Mouse (Mus musculus) retina, postnatal 1 day (tissue): ENCODE measurements around the gene Ankrd11.
A peak's percentile ranks its signal among the peaks of the same experiment; 100 is the strongest.

ENCODE experiments used
- DNase-seq: peaks from one replicate; pipeline ENCODE4 v3.0.0-alpha.2; 2012

The Ankrd11 gene

DNA sequence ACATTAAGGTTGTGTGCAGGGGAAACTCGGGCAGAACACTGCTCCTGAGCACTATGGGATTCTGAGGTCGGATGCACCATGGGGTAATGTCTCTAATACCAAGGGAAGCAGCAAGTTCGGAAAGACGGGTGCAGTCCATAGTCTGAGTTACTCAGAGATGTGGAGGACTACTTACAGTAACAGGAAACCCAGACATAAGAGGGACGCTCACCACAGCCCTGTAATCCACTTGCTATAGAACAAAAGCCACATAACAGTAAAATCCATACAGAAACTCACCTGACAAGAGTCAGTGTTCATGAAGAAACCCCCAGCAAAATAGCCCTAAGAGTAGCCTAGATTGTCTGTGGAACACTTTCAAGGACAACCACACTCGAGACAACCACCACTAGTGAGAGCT is 118.0 kb downstream of the Ankrd11 start:
- DNase-seq: no peak

DNA sequence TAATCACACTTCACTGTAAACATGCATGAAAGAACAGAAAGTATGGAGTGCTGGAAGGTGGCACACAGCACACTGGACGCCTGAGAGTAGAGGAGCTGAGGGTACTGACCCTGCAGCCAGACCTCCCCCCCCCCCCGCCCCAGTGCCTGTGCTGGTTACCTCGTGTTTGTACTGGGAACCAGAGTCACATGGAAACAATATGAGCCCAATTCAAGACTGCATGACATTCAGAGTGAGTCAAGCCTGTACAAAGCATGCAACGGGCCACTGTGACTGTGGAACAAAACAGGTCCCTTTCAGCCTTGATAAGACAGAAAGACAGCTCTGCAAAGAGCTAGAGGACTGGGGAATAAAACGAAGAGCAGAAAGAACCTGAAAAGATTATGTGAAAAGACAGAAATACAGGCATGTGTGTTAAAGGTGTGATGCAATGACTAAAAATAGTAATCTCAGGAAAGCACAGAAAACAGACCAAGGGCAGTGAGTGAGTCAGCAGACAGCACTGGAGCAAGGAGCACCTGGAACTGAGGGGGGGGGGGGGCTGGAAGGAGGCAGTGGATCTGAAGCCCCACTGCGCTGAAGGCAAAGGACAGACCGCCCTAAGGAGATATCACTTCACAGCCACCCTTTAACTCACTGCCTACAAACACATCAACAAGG is 118.5 kb downstream of the Ankrd11 start:
- DNase-seq: no peak

DNA sequence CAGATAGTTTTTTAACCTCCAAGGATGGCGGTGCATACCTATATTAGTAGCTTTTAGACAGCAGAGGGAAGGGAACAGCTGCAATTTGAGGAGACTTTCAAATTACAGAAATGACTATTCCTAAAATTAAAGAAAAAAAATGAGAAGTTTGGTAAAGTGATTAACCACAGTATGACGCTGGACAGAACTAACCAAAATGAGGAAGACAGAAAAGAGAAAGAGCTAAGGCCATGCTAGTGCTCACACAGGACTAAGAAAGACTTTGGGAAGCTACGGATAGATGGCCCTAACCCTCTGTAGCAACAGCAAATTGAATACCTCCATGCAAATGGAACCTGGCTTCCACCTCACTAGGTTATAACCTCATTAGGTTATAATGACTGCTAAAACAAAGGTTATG is 119.1 kb downstream of the Ankrd11 start:
- no peak for DNase-seq

DNA sequence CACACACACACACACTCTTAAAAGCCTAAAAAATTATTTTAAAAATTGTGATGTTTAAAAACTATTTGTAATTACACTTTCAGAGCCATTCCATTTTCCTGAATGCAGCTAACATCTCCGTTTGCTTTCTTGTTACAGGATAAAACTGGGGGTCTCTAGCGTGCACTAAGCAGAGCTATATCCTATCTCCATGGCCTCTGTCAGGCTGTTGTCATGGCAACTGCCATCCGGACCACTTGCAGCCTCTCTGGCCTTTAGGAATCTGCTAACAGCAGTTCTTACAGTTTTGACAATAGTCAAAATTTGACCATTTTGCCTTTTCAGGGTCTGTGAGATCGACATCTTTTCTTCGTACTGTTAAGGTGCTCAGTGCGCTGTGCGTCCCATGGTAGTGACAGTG is 121.2 kb downstream of the Ankrd11 start:
- DNase-seq: peak; percentile 35

DNA sequence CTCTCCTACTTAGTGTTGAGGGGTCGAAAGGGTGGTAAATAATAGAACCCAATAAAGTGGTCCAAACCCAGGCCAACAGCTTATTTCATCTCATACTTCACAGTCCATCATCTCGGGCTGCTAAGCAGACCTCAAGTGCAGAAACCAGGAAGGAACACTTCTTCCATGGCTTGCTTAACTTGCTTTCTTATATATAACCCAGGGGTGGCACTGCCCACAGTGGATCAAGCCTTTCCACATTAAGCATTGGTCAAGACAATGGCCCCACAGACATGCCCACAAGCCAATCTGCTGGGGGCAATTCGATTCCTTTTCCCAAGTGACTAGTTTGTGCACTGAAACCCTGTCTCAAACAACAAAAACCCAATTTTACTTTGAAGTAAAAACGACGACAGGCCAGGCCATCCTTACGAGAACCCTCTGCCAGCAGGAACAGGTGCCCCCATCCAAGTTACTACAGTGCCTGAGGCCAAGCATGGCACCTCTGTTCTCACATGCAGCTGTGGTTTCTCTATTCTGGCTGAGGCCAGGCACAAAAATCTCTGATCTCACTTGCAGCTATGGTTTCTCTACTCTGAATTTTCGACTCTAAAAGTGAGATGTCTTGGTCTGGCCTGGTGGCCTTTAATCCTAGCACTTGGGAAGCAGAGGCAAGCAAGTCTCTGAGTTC is 123.5 kb downstream of the Ankrd11 start:
- no peak for DNase-seq

DNA sequence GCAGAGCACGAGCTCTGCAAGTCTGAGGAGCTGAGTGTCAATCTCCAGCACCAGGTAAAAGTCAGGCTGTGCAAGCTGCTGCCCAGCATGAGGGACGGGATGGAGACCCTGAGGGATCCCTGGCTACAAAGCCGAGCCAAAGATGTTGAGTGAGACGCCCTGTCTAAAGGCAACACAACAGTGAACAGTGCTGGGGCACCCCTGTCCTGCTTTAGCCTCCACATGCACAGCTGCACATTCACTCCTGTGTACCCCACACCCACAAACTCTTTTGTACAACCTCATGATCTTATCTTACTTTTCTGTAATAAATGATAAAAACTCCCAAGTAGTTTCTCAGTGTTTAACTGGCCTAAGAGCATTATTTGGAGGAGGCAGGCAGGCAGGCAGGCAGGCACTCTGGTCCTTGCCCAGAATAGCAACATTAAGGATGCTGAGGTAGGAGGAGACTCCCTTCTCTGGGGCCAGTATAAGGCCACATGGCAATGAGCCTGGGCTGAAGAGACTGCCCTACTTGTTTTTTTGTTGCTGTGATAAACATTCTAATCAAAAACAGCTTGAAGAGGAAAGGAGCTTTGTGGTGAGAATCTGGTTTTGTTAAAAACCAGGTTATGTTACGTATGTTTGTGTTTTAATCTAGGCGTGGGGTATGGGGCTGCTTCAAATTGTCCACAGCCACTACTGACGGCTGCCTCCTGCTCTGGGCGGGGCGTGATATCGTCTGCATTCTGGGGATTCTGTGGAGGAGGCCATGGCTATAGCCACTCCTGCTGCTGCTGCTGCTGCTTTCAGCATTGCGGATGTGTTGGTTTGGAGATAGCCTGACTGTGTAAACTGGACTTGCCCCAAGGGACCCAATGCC is 124.3 kb downstream of the Ankrd11 start:
- no peak for DNase-seq

DNA sequence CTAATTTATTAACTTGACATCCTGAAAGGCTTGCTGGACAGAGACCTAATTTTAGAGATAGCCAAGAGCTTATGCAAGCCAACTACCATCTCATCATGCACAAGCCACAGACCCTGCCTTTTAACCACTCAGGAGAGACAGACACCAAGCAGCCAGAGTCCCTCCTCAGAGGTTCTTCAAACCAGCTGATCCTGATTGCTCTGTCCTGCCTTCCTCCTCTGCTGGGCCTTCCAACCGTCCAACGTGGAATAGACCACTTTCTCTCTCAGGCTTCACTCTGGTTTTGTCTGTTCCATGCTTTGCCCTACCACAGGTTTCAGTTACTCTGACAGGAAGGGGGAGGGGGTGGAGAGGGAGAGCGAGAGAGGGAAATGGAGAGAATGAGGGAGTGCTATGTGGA is 125.3 kb downstream of the Ankrd11 start:
- no peak for DNase-seq

DNA sequence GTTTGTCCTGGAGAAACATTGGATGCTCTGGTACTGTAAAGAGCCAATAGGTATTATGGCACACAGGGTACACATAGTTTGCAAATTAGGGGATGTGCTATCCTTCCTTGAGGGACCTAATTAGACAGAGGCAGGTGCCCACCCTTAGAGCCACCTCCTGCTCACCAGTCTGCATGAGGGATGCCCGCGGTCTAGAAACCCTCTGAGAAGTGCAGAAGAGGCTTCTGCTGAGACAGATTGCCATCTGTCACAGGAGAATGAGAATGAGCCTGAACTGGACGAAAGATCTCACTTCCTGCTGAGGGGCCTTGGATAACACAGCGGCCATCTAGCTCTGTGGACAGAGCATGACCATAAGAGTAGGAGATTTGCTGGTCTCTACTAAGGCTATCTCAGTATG is 129.2 kb downstream of the Ankrd11 start:
- no peak for DNase-seq

DNA sequence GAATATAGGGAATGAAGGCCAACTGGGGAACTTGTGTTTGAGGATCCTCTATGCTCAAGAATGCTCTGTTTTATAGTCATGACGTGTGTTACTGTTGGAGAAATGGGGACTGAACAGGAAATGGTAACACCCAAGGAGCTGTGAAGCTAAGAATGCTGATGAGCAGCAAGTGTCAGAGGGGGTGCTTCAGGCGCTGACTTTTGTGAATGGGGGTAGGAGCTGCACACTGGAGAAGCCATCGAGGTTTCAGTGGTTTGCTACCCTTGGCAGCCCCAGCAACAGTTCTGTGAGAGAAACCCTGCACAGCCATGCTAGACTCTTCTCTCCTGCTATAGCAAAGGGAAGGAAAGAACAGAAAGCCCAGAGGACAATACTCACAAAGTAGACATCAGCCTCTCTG is 129.9 kb downstream of the Ankrd11 start:
- no peak for DNase-seq

DNA sequence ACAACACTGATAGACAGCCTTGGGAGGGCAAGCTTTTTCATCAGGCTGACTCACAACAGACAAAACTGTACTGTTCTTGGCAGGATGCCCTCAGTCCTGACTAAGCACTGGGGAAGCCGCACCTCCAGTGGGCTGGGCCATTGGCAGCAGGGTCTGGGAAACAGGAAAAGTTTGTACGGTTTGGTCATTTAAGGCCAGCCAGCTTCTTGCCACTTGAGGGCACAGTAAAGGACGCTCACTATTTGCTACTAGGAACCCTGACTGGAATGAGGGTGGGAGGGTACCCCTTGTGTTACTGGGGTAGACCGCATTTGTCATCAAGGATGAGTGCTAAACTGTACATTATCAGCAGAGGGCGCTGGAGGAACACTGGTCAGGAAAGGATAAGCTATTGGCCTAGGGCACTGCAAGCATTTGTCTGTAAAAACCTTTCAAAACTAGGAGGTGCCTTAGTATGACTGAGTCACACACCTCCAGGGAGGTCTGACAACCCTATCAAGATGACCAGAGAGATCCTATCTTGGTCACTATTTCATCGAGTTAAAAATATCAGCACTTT is 135.5 kb downstream of the Ankrd11 start:
- DNase-seq: peak; percentile 87

DNA sequence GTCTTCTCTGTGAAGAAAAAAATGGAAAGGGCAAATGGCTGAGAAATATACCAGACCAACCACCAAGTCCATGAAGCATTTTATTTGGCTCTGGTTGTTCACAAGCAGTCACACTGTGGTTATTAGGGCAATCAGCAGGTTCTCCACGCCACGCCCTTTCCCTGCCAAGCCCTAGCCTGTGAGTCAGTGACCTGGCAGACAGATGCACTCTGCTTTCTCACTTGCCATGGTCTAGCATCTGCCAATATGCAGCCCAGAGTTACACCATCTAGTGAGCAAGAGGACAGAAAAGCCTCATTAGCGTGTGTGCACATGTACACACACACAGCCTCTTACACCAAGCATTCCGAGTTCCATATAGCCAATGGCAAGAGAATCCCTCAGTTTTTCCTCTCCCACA is 136.7 kb downstream of the Ankrd11 start:
- no peak for DNase-seq

DNA sequence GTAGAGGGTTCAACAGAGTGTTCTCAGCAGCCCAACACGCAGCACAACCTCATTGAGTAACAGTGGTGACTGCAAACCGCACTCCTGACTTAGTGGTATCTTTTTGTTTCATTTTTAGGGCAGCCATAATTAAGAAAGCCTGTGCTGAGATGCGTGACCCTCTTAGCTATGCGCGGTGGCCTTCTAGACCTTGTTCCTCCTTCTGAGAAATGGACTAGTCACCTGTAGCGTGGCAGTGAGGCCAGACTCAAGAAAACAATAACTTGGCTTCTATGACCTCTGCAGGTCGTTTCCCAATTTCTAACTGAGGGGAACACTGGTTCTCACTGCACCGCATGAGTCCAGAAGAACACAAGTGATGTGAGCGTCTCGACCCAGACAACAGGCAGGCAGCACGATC is 137.6 kb downstream of the Ankrd11 start:
- no peak for DNase-seq

DNA sequence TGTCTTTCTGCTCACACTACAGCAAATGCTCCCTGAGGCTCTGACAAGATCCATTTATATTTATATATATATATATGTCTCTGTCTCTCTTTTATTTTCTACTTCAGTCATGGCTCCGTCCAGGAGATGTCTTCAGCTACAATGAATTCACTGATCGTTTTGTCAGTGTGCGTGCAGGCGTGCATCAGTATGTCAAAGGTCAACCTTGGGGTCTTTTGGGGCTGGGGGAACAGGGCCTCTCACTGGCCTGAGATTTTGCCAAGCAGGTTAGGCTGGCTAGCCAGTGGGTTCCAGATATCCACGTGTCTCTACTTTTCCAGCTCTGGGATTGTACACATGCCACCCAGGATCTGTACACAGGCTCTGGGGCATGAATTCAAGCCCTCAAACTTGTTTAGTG is 139.1 kb downstream of the Ankrd11 start:
- no peak for DNase-seq

DNA sequence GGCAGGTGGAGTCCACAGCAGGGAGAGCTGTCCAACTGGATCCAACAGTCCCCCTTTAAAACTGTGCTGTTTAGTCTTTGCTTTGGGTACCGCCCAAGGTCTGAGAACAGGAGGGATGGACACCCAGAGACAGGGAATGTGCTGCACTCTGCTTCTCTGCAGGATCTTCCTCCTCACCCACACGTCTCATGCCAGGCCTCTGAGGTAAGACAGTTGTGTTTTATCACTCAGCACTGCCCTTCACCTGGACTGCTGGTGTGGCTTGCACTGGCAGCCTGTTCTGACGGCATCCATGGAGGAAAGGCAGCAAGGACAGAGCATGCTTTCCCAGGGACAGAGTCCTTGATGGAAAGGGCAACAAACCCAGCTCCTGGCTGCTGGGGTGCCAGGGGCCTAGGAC is 139.5 kb downstream of the Ankrd11 start:
- no peak for DNase-seq

DNA sequence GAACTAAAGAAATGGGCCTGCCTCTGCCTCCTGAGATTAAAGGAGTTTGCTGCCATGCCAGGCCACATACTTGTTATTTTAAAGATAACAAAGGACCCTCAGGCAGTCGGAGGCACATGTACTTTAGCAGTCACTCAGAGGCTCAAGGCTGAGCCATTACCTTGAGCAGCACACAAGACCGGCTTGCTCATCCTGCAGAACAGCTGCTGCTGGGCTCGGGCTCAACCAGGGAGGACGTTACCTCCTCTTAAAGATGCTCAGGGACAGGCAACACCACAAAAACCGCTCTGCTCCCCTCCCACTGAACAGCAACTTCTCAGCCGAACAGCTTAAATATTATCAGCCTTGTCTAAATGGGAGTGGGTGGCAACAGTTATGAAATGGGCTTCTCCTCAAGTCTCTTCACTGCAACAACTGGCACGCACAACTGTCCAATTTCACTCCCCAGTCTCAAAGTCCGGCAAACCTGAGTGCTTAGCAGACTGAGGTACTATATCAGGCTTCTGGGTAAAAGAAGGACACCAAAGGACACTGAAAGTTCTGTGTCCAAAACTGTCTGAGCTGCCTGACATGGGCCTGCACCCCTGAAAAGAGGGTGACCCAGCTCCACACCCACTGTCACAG is 140.1 kb downstream of the Ankrd11 start:
- no peak for DNase-seq

DNA sequence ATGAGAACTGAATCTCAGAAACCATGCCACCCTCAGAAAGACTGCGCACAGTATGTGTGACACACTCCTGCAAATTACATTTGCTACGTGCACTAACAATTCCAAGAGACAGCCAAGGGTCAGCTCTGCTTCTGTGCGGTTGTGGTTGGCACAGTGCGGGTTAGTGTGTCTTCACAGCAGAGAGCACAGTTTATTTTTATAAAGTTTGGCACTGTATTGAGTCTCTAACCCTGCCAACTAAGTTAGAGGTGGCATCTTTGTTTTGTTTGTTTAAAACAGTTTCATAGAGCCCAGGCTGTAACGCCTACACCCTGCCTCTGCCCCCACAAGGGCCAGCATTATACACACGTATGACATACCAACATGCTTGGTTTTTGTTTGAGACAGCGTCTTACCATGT is 140.6 kb downstream of the Ankrd11 start:
- DNase-seq: no peak

DNA sequence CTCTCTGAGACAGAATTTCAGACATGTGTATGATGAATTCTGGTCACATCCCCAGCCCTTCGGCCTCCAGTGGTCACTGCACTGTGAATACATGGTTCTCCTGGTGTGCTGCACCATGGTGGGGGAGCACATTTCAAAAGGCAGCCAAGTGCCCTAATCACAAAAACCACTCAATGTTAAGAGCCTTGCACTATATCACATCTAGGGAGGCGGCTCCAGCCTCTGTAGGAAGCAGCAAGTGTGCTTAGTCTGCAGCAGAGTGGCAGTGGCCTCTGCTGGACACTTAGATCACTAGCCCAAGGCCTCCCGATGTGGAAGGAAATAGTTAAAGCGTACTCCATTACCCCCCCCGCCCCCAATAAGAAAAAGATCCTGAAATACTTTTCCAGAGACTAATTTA is 143.0 kb downstream of the Ankrd11 start:
- DNase-seq: no peak

DNA sequence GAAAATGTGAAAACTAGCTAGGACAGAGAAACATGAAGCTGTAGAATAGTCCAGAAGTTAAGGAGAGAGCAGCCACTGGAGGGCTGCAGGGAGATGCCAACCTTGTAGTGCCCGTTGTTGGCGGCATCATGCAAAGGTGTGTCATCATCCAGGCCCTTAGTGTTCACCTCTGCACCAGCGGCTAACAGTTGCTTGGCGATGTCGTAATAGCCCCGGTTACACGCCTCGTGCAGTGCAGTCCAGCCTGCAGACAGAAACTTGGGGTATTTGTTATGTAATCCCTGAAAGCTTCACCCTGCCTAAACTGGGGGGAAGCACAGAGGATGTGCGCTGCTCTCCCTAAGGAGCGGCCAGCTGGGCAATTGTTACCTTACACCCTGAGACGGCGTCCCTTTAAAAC is 143.6 kb downstream of the Ankrd11 start:
- DNase-seq: no peak

DNA sequence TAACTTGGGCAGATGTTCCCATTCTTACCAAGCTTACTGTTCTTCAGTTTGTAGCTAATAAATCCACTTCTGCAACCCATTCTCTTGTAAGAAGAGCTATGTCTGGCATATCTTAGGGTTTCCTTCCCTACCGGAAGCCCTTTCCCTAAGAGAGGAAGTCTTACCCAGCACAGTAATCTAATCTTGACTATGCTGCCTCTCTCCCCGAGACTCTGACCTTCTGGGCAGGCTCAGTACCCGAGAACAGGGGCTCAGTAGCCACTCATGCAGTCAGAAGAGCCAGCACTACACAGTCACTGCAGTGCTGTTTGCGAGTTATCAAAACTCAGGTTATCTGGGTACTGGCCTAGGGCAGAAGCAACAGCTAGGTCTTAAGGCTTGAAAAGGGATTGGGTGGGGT is 144.1 kb downstream of the Ankrd11 start:
- no peak for DNase-seq

DNA sequence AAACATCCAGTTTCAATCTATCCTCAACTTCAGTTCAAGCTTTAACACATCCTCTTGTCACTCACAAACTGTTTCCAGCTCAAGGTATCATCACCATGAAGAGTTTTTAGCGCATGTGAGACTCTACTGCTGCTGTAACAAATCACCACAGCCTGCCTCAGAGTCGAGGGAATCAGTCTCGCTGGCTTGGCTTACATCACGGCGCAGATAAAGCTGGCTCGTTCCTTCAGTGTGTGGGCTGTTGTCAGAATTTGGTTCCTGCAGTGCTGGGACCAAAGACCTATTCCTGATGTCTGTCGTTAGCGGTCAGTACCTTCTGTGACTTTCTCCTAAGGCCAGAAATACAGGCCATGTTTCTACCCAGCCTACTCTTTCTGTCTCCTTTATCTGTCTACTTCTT is 144.9 kb downstream of the Ankrd11 start:
- DNase-seq: no peak

DNA sequence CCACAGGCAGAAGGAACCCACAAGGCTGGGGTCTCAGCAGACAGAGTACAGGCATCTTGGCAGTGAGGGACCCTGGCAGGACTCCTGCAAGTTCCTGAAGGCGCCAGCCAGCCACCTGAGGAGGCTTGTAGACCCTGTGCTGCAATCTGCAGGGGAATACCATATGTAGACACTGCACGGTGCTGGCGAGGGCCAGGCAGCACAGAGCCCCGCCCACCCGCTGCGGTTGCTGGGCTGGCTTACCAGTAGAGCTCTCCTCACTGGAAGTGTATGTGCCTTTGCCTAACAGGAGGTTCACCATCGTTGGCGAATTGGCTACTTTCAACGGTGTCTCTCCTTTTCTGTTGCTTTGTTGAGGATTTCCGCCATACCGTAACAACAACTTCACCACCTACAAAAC is 145.8 kb downstream of the Ankrd11 start:
- DNase-seq: no peak

DNA sequence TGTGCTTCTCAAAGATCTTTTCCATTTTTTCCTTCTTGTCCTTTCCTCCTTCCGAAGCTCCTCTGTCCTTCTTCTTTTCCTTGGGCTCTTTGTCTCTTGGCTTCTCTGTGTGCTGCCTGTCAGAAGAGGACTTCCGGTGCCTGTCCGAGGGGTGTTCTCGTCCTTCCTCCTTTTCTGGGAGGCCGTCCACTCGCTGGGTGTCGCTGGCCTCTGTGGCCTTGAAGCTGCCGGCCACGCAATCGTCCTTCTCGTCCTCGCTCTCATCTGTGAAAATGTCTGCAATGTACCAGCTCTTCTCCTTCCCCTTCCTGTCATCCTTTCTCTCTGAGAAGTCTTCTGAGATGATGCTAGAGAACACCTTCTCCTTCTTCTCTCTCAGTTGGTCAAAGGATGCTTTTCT is 148.6 kb downstream of the Ankrd11 start:
- DNase-seq: no peak

DNA sequence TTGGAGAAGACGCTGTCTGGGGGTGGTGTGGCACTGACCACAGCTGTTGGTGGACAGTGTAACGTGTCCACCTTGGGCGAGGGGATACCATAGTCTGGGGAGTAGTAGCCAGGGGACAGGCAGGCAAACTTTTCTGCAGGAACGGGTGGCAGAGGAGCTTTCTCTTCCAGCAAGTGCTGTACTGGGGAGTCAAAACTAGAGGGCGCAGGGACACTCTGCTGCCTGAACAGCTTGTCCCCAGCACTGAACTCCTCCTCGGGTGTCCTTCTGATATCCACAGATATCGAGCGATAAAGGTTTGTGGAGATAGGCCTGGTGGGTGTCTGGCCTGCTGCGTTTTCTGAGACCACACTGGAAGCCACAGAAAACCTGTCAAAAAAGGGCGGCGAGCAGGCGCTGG is 150.6 kb downstream of the Ankrd11 start:
- no peak for DNase-seq
